Mouse (Mus musculus): Measurements from ENCODE around the gene Tceal8. TPM values are rescaled to one million over a fixed set of nuclear protein-coding genes. Genes with fewer than 3 reads are reported as not detected.
"Not testable (repeated sequence)": the region's sequence is repeated elsewhere in the genome, so short reads cannot be mapped to it uniquely, and the experiment has no call there.

Tceal8 gene
- polyA plus RNA-seq (2015; fragmentation: Nextera tagmentation; extraction: Ambion mirVana) = 109 and 120 TPM in 2 replicates

DNA sequence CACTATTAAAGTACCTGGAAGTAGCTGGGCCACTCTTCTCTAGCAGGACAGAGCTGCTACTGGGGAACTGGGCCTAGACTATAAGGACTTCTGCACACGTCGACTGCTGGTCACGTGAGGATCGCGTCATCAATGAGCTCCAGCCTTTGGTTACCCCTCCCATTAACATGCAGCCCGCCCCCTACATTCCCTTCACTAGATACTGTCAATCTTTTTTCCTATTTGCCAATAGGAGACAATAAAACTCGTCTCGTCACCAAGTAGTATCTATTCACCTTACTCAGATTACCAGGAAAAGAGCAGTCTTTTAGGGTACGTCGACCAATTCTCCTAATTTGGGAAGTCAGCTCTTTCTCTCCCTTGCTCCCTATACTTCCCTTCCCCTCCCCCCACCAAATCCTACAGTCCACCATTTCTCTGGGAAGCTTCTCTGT, at the start of gene Tceal8:
TSS of gene Tceal8 (minus strand) at position 225 of the 434 bp plus-strand sequence.
- peak within 1 kb of the TSS; percentile 60 for H3K4me2 ChIP-seq (ENCODE audit: low read length)
- ATAC-seq = peak; percentile 98
- WGBS = 8% methylated on average over 10 of the region's 10 CpGs
- peak within 1 kb of the TSS; percentile 61 for H3K9ac ChIP-seq (replicated peaks; ENCODE audit: low read depth, low read length)
- H3K4me1 ChIP-seq (replicated peaks; ENCODE audit: control insufficient read depth, insufficient read depth, low read length) = peaks cover 4% of the 10 kb centered on the region
- H3K27me3 ChIP-seq (replicated peaks; ENCODE audit: control insufficient read depth, insufficient read depth, low read length) = no peaks in the 10 kb centered on the region
- peak within 1 kb of the TSS; percentile 85 for H3K27ac ChIP-seq (ENCODE audit: low read length)
- no peaks in the 10 kb centered on the region for H3K36me3 ChIP-seq (ENCODE audit: control insufficient read depth, insufficient read depth)
- no peaks in the 10 kb centered on the region for H3K9me3 ChIP-seq (ENCODE audit: control insufficient read depth, low read length)
- peak within 1 kb of the TSS; percentile 62 for H3K4me3 ChIP-seq (replicated peaks; ENCODE audit: low read length)

DNA sequence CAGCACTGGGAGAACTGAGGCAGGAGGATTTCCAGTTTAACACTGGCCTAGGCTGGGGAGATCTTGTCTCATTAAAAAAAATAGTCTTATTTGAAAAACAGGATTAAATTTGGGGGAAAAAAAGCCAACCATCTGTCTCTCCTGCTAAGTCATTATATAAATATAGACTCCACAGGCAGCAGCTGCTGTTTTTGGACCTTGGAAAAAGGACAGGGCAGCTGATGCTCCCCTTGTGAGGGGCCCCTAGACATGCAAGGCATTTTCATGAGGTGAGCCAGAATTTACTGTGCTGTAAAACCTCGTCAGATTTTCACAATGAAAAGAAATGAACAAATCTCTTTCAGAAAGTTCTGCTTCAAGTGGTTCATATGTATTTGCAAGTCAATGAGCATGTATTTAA, 44.2 kb upstream of the Tceal8 start:
- no peak for ATAC-seq
- no peaks in the 10 kb centered on the region for H3K9me3 ChIP-seq (ENCODE audit: control insufficient read depth, low read length)
- H3K4me2 ChIP-seq (ENCODE audit: low read length) = no peak overlapping the region
- H3K27ac ChIP-seq (ENCODE audit: low read length) = no peak overlapping the region
- WGBS = 11% methylated on average over 1 of the region's 1 CpGs
- no peak overlapping the region for H3K4me3 ChIP-seq (replicated peaks; ENCODE audit: low read length)
- no peak overlapping the region for H3K9ac ChIP-seq (replicated peaks; ENCODE audit: low read depth, low read length)
- H3K4me1 ChIP-seq (replicated peaks; ENCODE audit: control insufficient read depth, insufficient read depth, low read length) = no peaks in the 10 kb centered on the region
- no peaks in the 10 kb centered on the region for H3K27me3 ChIP-seq (replicated peaks; ENCODE audit: control insufficient read depth, insufficient read depth, low read length)
- no peaks in the 10 kb centered on the region for H3K36me3 ChIP-seq (ENCODE audit: control insufficient read depth, insufficient read depth)

DNA sequence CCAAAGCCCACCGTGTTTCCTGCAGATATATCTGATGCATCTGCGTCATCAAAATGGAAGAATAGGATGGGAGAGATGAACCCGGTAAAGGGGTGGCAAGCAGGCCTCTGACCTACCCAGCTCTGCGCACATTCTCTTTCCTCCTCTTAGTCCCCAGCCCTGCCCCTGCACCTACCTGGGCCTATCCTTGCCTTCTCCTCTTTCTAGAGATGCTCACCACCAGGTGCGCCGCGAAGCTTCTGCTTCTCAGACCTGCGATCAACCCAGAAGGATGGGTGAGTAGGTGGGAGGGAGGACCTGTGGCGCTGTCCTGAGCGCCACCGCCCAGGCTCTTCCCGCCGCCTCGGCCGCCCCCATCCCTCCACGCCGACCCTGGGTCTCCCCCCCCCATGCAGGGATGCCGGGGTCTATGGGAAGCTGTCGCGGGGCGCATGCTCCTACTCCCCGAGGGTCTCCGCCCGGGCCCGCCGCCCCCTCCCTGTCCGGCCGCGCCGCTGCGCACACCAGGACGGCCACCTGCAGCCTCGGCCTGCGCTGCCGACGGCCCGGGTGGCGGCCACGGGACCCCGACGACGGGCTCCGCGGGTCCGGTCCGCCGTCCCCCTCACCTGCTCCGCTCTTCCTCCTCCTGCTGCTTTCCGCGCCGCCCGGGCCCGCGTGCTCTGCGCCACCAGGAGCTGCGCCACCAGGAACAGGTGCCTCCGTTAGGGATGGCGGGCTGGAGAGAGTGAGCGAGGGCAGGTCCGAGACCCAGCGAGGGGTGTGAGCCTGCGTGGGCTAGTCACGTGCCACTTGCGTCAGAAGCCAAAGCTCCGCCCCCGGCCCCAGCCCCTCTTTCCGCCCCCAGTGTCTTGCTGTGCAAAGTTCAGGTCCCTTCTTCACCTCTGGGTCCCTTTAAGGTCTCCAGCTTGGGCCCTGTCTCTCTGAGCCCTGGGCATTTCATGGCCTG, 42.9 kb upstream of the Tceal8 start, which contains the start of the genes Tceal7 and Bex1:
TSS of gene Tceal7 (plus strand) at position 51 of the 949 bp plus-strand sequence.
TSS of gene Bex1 (minus strand) at position 785 of the 949 bp plus-strand sequence.
- not testable (repeated sequence) for H3K36me3 ChIP-seq (ENCODE audit: control insufficient read depth, insufficient read depth); H3K27me3 ChIP-seq (replicated peaks; ENCODE audit: control insufficient read depth, insufficient read depth, low read length); H3K9me3 ChIP-seq (ENCODE audit: control insufficient read depth, low read length); H3K27ac ChIP-seq (ENCODE audit: low read length); H3K4me1 ChIP-seq (replicated peaks; ENCODE audit: control insufficient read depth, insufficient read depth, low read length)
- peak within 1 kb of the TSS; percentile 42 for H3K4me3 ChIP-seq (replicated peaks; ENCODE audit: low read length)
- H3K9ac ChIP-seq (replicated peaks; ENCODE audit: low read depth, low read length) = peak within 1 kb of the TSS; percentile 44
- WGBS = 29% methylated on average over 4 of the region's 67 CpGs
- H3K4me2 ChIP-seq (ENCODE audit: low read length) = peak within 1 kb of the TSS; percentile 48
- ATAC-seq = peak; percentile 94

- Histone ChIP-seq H3K4me3 (replicated peaks; ENCODE audit: low read length) (no peak overlapping the region), H3K4me1 (replicated peaks; ENCODE audit: control insufficient read depth, insufficient read depth, low read length) (no peaks in the 10 kb centered on the region), H3K36me3 (ENCODE audit: control insufficient read depth, insufficient read depth) (no peaks in the 10 kb centered on the region), H3K27me3 (replicated peaks; ENCODE audit: control insufficient read depth, insufficient read depth, low read length) (no peaks in the 10 kb centered on the region), H3K27ac (ENCODE audit: low read length) (no peak overlapping the region), H3K9me3 (ENCODE audit: control insufficient read depth, low read length) (no peaks in the 10 kb centered on the region), H3K4me2 (ENCODE audit: low read length) (no peak overlapping the region), H3K9ac (replicated peaks; ENCODE audit: low read depth, low read length) (no peak overlapping the region)
- no peak for ATAC-seq
- WGBS = 81% methylated on average over 2 of the region's 2 CpGs
Measured at GRCm38 (mm10) chrX:136213396-136213795, 41.3 kb upstream of the Tceal8 start.

DNA sequence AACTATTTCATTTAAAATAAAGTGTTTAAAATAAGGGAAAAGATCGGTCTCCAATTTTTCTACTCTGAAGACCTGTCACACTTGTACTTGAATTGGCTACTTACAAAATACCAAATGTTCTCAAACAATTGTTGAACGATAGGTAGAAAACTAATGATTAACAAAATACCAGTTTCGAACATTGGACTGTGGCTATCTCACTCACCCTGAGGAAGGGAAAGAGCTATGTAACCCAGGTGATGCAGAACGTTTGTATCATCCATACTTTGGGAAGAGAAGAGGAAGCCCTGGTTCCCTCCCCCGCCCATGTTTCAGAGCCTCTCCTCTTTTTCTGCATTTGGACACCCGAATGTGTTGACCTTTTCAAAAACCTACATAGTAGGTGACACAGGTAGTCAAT, 32.3 kb upstream of the Tceal8 start:
- H3K9ac ChIP-seq (replicated peaks; ENCODE audit: low read depth, low read length) = no peak overlapping the region
- no peak for ATAC-seq
- no peak overlapping the region for H3K4me3 ChIP-seq (replicated peaks; ENCODE audit: low read length)
- H3K36me3 ChIP-seq (ENCODE audit: control insufficient read depth, insufficient read depth) = no peaks in the 10 kb centered on the region
- H3K27ac ChIP-seq (ENCODE audit: low read length) = no peak overlapping the region
- H3K27me3 ChIP-seq (replicated peaks; ENCODE audit: control insufficient read depth, insufficient read depth, low read length) = no peaks in the 10 kb centered on the region
- no peaks in the 10 kb centered on the region for H3K9me3 ChIP-seq (ENCODE audit: control insufficient read depth, low read length)
- H3K4me2 ChIP-seq (ENCODE audit: low read length) = no peak overlapping the region
- 85% methylated on average over 6 of the region's 6 CpGs for WGBS
- 0 out of 2 replicates have a peak, but pooled peaks cover 2% of the 10 kb centered on the region for H3K4me1 ChIP-seq (replicated peaks; ENCODE audit: control insufficient read depth, insufficient read depth, low read length)

DNA sequence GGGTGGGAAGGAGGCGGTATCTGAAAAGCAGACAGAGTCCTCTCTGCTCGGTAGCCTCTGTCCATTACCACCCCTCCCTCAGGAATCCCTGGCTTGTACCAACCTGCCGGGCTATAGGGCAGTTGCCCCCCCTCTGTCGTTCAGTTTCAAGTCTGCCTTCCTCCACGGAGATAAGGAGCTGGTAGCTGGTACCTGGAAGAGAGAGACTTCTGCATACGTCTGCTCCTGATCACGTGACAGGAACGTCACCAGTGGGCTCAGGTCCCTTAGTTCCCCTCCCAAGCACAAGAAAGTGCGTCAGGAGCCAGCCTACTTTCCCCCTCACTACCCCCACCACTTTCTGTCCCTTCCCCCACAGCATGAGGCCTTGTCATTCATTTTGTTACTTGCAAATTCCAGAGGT, 31.5 kb upstream of the Tceal8 start, which contains the start of gene Tceal5:
TSS of gene Tceal5 (minus strand) at position 213 of the 403 bp plus-strand sequence.
- WGBS = 17% methylated on average over 9 of the region's 9 CpGs
- ATAC-seq = peak; percentile 95
- H3K4me3 ChIP-seq (replicated peaks; ENCODE audit: low read length) = peak within 1 kb of the TSS; percentile 56
- peak within 1 kb of the TSS; percentile 16; the same call in 1 of the 2 replicates for H3K27ac ChIP-seq (ENCODE audit: low read length)
- no peaks in the 10 kb centered on the region for H3K9me3 ChIP-seq (ENCODE audit: control insufficient read depth, low read length)
- H3K9ac ChIP-seq (replicated peaks; ENCODE audit: low read depth, low read length) = peak within 1 kb of the TSS; percentile 59
- H3K4me2 ChIP-seq (ENCODE audit: low read length) = peak within 1 kb of the TSS; percentile 53
- H3K36me3 ChIP-seq (ENCODE audit: control insufficient read depth, insufficient read depth) = no peaks in the 10 kb centered on the region
- H3K27me3 ChIP-seq (replicated peaks; ENCODE audit: control insufficient read depth, insufficient read depth, low read length) = no peaks in the 10 kb centered on the region
- 0 out of 2 replicates have a peak, but pooled peaks cover 2% of the 10 kb centered on the region for H3K4me1 ChIP-seq (replicated peaks; ENCODE audit: control insufficient read depth, insufficient read depth, low read length)

- H3K4me3 ChIP-seq (replicated peaks; ENCODE audit: low read length) = peak overlapping the region; percentile 56
- H3K9ac ChIP-seq (replicated peaks; ENCODE audit: low read depth, low read length) = peak overlapping the region; percentile 59
- H3K4me2 ChIP-seq (ENCODE audit: low read length) = peak overlapping the region; percentile 53
- H3K9me3 ChIP-seq (ENCODE audit: control insufficient read depth, low read length) = no peaks in the 10 kb centered on the region
- WGBS = 20% methylated on average over 7 of the region's 7 CpGs
- H3K27me3 ChIP-seq (replicated peaks; ENCODE audit: control insufficient read depth, insufficient read depth, low read length) = no peaks in the 10 kb centered on the region
- no peak; the same call in 1 of the 2 replicates for ATAC-seq
- peak overlapping the region; percentile 16; the same call in 1 of the 2 replicates for H3K27ac ChIP-seq (ENCODE audit: low read length)
- no peaks in the 10 kb centered on the region for H3K36me3 ChIP-seq (ENCODE audit: control insufficient read depth, insufficient read depth)
- H3K4me1 ChIP-seq (replicated peaks; ENCODE audit: control insufficient read depth, insufficient read depth, low read length) = 0 out of 2 replicates have a peak, but pooled peaks cover 2% of the 10 kb centered on the region
Measured at GRCm38 (mm10) chrX:136203257-136203656, 31.1 kb upstream of the Tceal8 start.

GRCm38 (mm10) chrX:136196873-136197272, 24.7 kb upstream of the Tceal8 start:
- Histone ChIP-seq H3K4me2 (ENCODE audit: low read length) (no peak overlapping the region), H3K27ac (ENCODE audit: low read length) (no peak overlapping the region), H3K9ac (replicated peaks; ENCODE audit: low read depth, low read length) (no peak overlapping the region)

GRCm38 (mm10) chrX:136195193-136195944, 23.2 kb upstream of the Tceal8 start:
- no peak for ATAC-seq
- 80% methylated on average over 16 of the region's 16 CpGs for WGBS
- no peaks in the 10 kb centered on the region for H3K27me3 ChIP-seq (replicated peaks; ENCODE audit: control insufficient read depth, insufficient read depth, low read length)
- no peak overlapping the region for H3K9ac ChIP-seq (replicated peaks; ENCODE audit: low read depth, low read length)
- no peaks in the 10 kb centered on the region for H3K36me3 ChIP-seq (ENCODE audit: control insufficient read depth, insufficient read depth)
- no peak overlapping the region for H3K27ac ChIP-seq (ENCODE audit: low read length)
- no peaks in the 10 kb centered on the region for H3K4me1 ChIP-seq (replicated peaks; ENCODE audit: control insufficient read depth, insufficient read depth, low read length)
- H3K9me3 ChIP-seq (ENCODE audit: control insufficient read depth, low read length) = no peaks in the 10 kb centered on the region
- no peak overlapping the region for H3K4me2 ChIP-seq (ENCODE audit: low read length)
- no peak overlapping the region for H3K4me3 ChIP-seq (replicated peaks; ENCODE audit: low read length)

More at GRCm38 (mm10) chrX:136196873-136197272, 24.7 kb upstream of the Tceal8 start:
- no peak for ATAC-seq
- H3K36me3 ChIP-seq (ENCODE audit: control insufficient read depth, insufficient read depth) = no peaks in the 10 kb centered on the region
- 74% methylated on average over 1 of the region's 1 CpGs for WGBS
- no peaks in the 10 kb centered on the region for H3K27me3 ChIP-seq (replicated peaks; ENCODE audit: control insufficient read depth, insufficient read depth, low read length)
- H3K4me3 ChIP-seq (replicated peaks; ENCODE audit: low read length) = no peak overlapping the region
- H3K4me1 ChIP-seq (replicated peaks; ENCODE audit: control insufficient read depth, insufficient read depth, low read length) = no peaks in the 10 kb centered on the region
- no peaks in the 10 kb centered on the region for H3K9me3 ChIP-seq (ENCODE audit: control insufficient read depth, low read length)
